Mouse (Mus musculus): ENCODE data around the gene Dll1. TPM values are rescaled to one million over a fixed set of nuclear protein-coding genes. Genes with fewer than 3 reads are reported as not detected.

Gene Dll1
- polyA plus RNA-seq, 1 experiment = 13.3 TPM

DNA sequence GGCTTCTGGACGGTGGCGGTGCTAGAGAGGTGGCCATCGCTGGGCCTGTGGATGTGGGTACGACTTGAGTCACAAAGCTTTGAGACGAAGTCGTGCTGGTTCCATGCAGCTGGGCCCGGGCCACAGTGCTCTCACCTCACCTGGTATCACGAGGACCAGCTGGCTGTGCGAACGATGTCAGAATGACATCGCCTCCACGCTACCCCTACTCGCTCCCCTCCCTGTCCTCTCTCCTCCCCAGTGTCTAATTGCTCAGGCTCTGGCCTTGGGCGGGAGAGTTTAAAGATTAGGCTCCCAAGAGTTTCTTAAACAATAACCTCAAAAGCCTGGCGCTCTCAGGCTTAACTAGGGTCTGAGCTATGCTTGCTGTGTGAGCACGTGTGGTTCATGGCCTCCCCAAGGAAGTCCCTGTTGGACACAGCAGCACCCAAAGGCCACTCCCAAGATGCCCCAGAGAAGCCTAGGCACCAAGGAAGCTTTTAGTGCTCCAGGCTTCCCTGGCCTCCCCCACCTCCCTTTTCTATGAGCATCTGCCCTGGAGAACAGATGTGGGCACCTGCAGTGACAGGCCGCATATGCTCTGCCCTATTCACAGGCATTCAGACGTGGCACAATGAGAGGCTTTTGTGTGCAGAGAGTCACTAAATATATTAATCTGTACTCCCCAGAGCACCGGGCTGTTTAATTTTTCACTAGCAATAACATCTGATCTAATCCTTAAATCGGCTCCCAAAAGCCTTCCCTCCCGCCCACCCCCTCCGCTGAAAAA, 4.6 kb upstream of the Dll1 start:
- no peak overlapping the region for H3K4me3 ChIP-seq
- TF ChIP-seq SRF (IDR thresholded peaks at IDR 0.05; ENCODE audit: control insufficient read depth, insufficient read length, low read depth) (no peak), E2F4 (IDR thresholded peaks at IDR 0.05; ENCODE audit: insufficient read depth) (no peak), POLR2AphosphoS2 (IDR thresholded peaks at IDR 0.05; ENCODE audit: insufficient read length, low read depth) (no peak), CEBPB (IDR thresholded peaks at IDR 0.05; ENCODE audit: insufficient read depth, poor library complexity, severe bottlenecking) (no peak), MYOG (IDR thresholded peaks at IDR 0.05; ENCODE audit: control insufficient read depth in 1 of 3, insufficient read depth in 1 of 3, insufficient read length in 2 of 3, low read depth in 2 of 3) (no peak), TCF3 (IDR thresholded peaks at IDR 0.05; ENCODE audit: insufficient read length, low read depth) (no peak), USF1 (IDR thresholded peaks at IDR 0.05; ENCODE audit: low read depth) (no peak), MYOD1 (IDR thresholded peaks at IDR 0.05; ENCODE audit: control insufficient read depth in 1 of 3, insufficient read length in 2 of 3, low read depth in 2 of 3) (no peak), MAX (IDR thresholded peaks at IDR 0.05; ENCODE audit: low read depth) (no peak), TCF12 (IDR thresholded peaks at IDR 0.05; ENCODE audit: insufficient read depth, poor library complexity, severe bottlenecking) (no peak), REST (IDR thresholded peaks at IDR 0.05; ENCODE audit: insufficient read depth, insufficient read length) (no peak), POLR2A (IDR thresholded peaks at IDR 0.05; ENCODE audit: insufficient read length, low read depth) (no peak)
- H3K79me2 ChIP-seq (ENCODE audit: control insufficient read depth, insufficient read depth) = no peaks in the 10 kb centered on the region
- no peak overlapping the region for H3ac ChIP-seq (ENCODE audit: control insufficient read depth, insufficient read length)
- H3K27me3 ChIP-seq (ENCODE audit: control insufficient read depth, insufficient read depth, insufficient read length) = peaks cover 4% of the 10 kb centered on the region
- no peaks in the 10 kb centered on the region for H3K36me3 ChIP-seq (ENCODE audit: control insufficient read depth, insufficient read depth)
- H3K4me2 ChIP-seq (ENCODE audit: low read depth) = peak overlapping the region; percentile 61

GRCm38 (mm10) chr17:15380641-15381051, 4.0 kb upstream of the Dll1 start:
- no peaks in the 10 kb centered on the region for H3K36me3 ChIP-seq (ENCODE audit: control insufficient read depth, insufficient read depth)
- peak overlapping the region; percentile 61 for H3K4me2 ChIP-seq (ENCODE audit: low read depth)
- H3K27me3 ChIP-seq (ENCODE audit: control insufficient read depth, insufficient read depth, insufficient read length) = peaks cover 4% of the 10 kb centered on the region
- H3ac ChIP-seq (ENCODE audit: control insufficient read depth, insufficient read length) = no peak overlapping the region
- peak in 1 of 3 experiments; percentile 51 for TF ChIP-seq MYOG (IDR thresholded peaks at IDR 0.05; ENCODE audit: control insufficient read depth in 1 of 3, insufficient read depth in 1 of 3, insufficient read length in 2 of 3, low read depth in 2 of 3)
- TF ChIP-seq SRF (IDR thresholded peaks at IDR 0.05; ENCODE audit: control insufficient read depth, insufficient read length, low read depth) = no peak
- no peak for TF ChIP-seq POLR2A (IDR thresholded peaks at IDR 0.05; ENCODE audit: insufficient read length, low read depth)
- H3K79me2 ChIP-seq (ENCODE audit: control insufficient read depth, insufficient read depth) = no peaks in the 10 kb centered on the region
- no peak overlapping the region for H3K4me3 ChIP-seq

DNA sequence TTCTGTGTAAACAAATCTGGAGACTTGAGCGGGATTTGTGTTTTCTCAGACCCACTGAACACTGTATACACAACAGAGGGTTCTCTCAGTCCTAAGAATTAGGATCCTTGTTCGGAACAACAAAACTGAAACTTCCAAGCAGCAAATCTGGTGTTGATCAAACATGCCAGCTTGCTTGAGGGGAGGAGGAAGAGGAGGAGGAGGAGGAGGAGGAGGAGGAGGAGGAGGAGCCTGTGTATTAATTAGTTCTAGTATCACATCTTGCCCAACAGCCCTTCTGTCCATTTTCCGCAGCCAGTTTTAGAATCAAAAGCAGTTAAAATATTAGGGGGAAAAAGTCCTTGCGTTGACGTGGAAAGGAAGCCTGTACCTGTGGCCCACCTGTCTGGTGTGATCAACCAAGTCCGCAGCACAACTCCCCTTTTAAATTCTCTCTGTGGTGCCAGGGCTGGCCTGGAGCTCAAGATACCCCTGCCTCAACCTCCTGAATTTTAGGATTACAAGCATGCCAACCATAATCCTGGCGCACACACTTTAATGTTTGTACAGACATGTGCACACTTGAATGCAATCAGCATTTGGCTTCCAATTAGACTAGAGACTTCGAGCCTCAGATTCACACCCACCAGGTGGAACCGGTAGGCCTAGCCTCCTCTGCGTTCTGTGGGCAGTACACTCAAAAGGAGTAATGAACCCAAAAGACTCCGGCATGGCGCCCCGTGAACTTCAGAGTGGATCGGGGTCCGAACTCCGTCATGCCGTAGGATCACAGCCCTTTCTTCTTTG, 3.3 kb upstream of the Dll1 start:
- Histone ChIP-seq H3K27me3 (ENCODE audit: control insufficient read depth, insufficient read depth, insufficient read length) (peaks cover 4% of the 10 kb centered on the region), H3K4me2 (ENCODE audit: low read depth) (peak overlapping the region; percentile 61), H3K4me3 (no peak overlapping the region), H3K36me3 (ENCODE audit: control insufficient read depth, insufficient read depth) (no peaks in the 10 kb centered on the region), H3ac (ENCODE audit: control insufficient read depth, insufficient read length) (no peak overlapping the region), H3K79me2 (ENCODE audit: control insufficient read depth, insufficient read depth) (peaks cover 5% of the 10 kb centered on the region)
- TF ChIP-seq TCF3 (IDR thresholded peaks at IDR 0.05; ENCODE audit: insufficient read length, low read depth) = no peak

- H3K27me3 ChIP-seq (ENCODE audit: control insufficient read depth, insufficient read depth, insufficient read length) = peaks cover 4% of the 10 kb centered on the region
- no peak overlapping the region for H3ac ChIP-seq (ENCODE audit: control insufficient read depth, insufficient read length)
- H3K4me3 ChIP-seq = no peak overlapping the region
- no peak overlapping the region for H3K4me2 ChIP-seq (ENCODE audit: low read depth)
- TF ChIP-seq TCF3 (IDR thresholded peaks at IDR 0.05; ENCODE audit: insufficient read length, low read depth) (no peak), CEBPB (IDR thresholded peaks at IDR 0.05; ENCODE audit: insufficient read depth, poor library complexity, severe bottlenecking) (no peak), MYOG (IDR thresholded peaks at IDR 0.05; ENCODE audit: control insufficient read depth in 1 of 3, insufficient read depth in 1 of 3, insufficient read length in 2 of 3, low read depth in 2 of 3) (no peak), MYOD1 (IDR thresholded peaks at IDR 0.05; ENCODE audit: control insufficient read depth in 1 of 3, insufficient read length in 2 of 3, low read depth in 2 of 3) (no peak), TCF12 (IDR thresholded peaks at IDR 0.05; ENCODE audit: insufficient read depth, poor library complexity, severe bottlenecking) (no peak), REST (IDR thresholded peaks at IDR 0.05; ENCODE audit: insufficient read depth, insufficient read length) (no peak), USF1 (IDR thresholded peaks at IDR 0.05; ENCODE audit: low read depth) (no peak), MAX (IDR thresholded peaks at IDR 0.05; ENCODE audit: low read depth) (no peak), E2F4 (IDR thresholded peaks at IDR 0.05; ENCODE audit: insufficient read depth) (no peak), SRF (IDR thresholded peaks at IDR 0.05; ENCODE audit: control insufficient read depth, insufficient read length, low read depth) (no peak), POLR2A (IDR thresholded peaks at IDR 0.05; ENCODE audit: insufficient read length, low read depth) (no peak), POLR2AphosphoS2 (IDR thresholded peaks at IDR 0.05; ENCODE audit: insufficient read length, low read depth) (no peak)
- no peaks in the 10 kb centered on the region for H3K36me3 ChIP-seq (ENCODE audit: control insufficient read depth, insufficient read depth)
- peaks cover 17% of the 10 kb centered on the region for H3K79me2 ChIP-seq (ENCODE audit: control insufficient read depth, insufficient read depth)
Observed at GRCm38 (mm10) chr17:15378413-15379109, 1.9 kb upstream of the Dll1 start.

Data from myocyte (in vitro differentiated cells).